Mouse (Mus musculus) adipocyte (in vitro differentiated cells): ENCODE data around the gene Trp53.
"Not testable (repeated sequence)": the region's sequence is repeated elsewhere in the genome, so short reads cannot be mapped to it uniquely, and the experiment has no call there.

Source experiments
- DNase-seq: peaks from one replicate; pipeline ENCODE4 v3.0.0-alpha.2; 2016; ENCODE audit warnings: low spot score

The Trp53 gene

GRCm38 (mm10) chr11:69594853-69595252 lies 14.7 kb downstream of the Trp53 start:
- DNase-seq: no peak

DNA sequence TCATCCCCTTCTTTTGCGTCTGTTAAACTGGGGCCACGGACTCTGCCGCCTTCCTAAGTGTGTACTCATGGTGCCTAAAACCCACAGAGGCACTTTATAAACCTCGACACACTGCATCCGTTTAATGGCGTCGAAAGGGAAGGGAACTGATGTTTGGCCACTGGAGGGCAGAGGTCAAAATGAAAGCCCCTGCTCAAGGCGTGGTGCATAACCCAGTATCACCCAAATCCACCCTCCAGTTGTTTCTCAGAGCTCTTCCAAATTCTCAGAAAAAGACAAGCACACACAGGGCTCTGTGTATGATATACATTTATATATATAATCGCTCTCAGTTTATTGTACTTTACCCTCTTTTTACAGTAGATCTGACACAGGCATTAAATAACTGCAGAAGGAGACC lies 19.3 kb downstream of the Trp53 start:
- DNase-seq: no peak

- DNase-seq: no peak
Measured at GRCm38 (mm10) chr11:69600098-69600497, 19.9 kb downstream of the Trp53 start.

GRCm38 (mm10) chr11:69601768-69602167 lies 21.6 kb downstream of the Trp53 start:
- DNase-seq: no peak

- no peak for DNase-seq
Measured at GRCm38 (mm10) chr11:69603516-69603915, 23.4 kb downstream of the Trp53 start.

- DNase-seq: no peak
Measured at GRCm38 (mm10) chr11:69604347-69604746, 24.2 kb downstream of the Trp53 start.

DNA sequence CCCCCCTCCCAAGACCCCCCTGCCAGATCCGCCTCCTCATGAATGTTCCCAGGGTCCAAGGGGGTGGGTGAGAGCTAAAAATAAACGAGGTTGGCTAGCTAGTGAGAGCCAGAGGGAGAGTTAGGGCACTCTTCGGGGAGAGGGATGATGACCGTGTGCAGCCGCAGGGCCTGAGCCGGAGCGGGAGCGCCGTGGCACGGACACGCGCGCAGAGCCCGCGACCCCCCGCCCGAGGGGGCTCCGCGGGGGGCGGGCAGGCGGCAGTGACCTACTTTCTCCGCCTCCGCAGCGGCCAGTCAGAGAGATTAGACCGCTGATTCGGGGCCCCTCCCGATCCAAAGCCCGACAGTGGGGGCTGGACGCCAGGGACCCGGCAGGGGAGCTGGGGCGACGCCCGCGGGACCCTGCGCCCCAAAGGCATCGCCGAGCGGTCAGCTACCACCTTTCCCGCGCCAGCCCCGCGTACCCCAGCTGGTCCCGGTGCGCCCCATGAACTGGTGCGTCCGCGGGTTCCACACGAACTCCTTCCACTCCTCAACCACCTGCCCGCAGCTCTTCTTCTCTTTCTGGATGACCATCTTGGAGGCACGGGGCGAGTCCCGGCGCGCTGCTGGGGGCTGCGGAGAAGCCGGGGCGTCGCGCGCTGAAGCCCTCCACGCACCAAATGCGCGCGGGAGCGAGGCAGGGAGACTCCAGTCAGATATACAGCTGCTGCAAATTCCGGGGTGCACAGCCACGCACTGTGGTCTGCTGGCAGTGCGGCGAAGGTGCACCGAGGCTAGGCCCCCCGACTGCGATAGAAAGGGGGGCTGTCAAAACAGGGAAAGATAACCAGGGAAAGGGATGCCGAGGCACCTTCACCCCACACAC lies 24.9 kb downstream of the Trp53 start:
- no peak for DNase-seq

GRCm38 (mm10) chr11:69605726-69606490 lies 25.7 kb downstream of the Trp53 start, which contains the start of gene Atp1b2:
Atp1b2 (minus strand) TSS chr11:69605942.
- DNase-seq: no peak

DNA sequence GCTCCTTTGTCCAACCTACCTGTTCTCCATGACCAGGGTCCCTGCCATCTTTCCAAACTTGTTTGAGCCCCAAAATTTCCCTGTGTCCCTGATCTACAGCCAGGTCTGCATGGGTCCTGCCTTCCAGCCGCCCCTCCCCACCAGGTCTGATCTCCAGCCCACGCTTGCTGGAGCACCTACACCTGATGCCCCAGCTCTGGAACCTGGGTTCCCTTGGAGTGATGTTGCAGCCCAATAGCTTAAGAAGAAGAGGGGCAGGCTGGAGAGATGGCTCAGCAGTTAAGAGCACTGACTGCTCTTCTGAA lies 26.3 kb downstream of the Trp53 start:
- DNase-seq: no peak

DNA sequence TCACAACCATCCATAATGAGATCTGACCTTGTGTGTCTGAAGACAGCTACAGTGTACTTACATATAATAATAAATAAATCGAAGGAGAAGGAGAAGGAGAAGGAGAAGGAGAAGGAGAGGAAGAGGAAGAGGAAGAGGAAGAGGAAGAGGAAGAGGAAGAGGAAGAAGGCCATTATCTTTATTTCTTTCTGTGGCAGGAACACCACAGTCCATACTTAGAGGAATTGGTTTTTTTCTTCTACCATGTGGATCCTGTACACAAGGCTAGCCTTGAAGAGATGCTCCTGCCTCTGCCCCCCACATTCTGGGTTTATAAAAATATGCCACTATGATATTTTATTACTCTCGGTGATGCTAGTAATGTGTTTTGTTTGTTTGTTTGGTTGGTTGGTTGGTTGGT lies 26.7 kb downstream of the Trp53 start:
- DNase-seq: no peak

DNA sequence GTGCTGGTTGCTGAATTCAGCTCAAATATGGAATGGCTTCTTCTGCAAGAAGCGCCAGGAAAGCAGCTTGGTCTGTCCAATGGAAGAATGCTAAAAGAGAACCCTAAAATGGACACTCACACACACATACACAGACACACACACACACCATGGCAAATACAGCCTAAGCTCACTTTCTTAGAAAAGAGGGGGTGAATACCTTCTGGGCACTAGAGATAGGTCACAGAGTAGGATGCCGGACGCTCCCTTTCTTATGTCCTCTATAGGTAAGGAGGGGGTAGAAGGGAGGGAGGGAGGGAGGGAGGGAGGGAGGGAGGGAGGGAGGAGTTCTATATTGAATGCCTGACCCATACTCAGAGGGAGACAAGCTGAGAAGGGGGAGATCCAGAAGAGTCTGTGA lies 28.4 kb downstream of the Trp53 start:
- DNase-seq: no peak

GRCm38 (mm10) chr11:69609416-69609815 lies 29.3 kb downstream of the Trp53 start:
- no peak for DNase-seq

- DNase-seq: no peak
Measured at GRCm38 (mm10) chr11:69610899-69611298, 30.7 kb downstream of the Trp53 start.

GRCm38 (mm10) chr11:69613553-69614256 lies 33.5 kb downstream of the Trp53 start:
- peak; percentile 91 for DNase-seq

DNA sequence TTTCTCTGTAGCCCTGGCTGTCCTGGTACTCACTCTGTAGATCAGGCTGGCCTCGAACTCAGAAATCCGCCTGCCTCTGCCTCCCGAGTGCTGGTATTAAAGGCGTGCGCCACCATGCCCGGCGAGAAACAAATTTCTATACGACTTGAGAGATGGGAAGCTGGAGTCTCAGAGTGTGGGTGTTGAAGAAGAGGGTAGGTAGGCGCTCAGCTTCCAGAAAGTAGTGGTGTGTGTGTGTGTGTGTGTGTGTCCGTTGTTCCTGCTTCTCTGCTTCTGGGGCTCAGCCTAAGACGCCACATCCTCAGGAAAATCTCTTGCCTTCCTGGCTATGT lies 34.1 kb downstream of the Trp53 start:
- not testable (repeated sequence) for DNase-seq

- DNase-seq: no peak
Measured at GRCm38 (mm10) chr11:69616781-69617180, 36.6 kb downstream of the Trp53 start.

DNA sequence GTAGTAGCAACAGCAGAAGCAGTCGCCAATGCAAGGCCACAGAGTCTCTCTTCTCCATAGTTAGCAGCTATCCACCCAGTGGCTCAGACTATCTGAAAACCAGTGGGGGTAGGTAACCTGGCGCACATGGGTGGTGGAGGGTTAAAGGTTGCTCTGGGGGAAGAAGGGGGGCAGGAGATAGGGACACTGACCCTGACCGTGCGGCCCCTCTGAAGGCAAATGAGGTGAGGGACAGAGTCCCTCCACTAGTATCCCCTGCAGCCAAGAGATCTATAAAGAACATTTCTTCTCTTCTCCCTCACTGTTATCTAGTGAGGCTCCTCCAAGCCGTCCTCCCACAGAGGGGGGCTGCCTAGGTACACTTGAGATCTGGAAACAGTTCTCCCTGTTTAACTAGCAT lies 37.6 kb downstream of the Trp53 start, which contains the start of gene Shbg:
TSS of gene Shbg (minus strand) at position 101 of the 400 bp plus-strand sequence.
- DNase-seq: no peak

GRCm38 (mm10) chr11:69620394-69621081 lies 40.4 kb downstream of the Trp53 start:
- no peak for DNase-seq

- peak; percentile 81 for DNase-seq
Measured at GRCm38 (mm10) chr11:69621571-69622268, 41.6 kb downstream of the Trp53 start, which contains the start of gene Sat2. Sat2 (plus strand) TSS chr11:69622024.

DNA sequence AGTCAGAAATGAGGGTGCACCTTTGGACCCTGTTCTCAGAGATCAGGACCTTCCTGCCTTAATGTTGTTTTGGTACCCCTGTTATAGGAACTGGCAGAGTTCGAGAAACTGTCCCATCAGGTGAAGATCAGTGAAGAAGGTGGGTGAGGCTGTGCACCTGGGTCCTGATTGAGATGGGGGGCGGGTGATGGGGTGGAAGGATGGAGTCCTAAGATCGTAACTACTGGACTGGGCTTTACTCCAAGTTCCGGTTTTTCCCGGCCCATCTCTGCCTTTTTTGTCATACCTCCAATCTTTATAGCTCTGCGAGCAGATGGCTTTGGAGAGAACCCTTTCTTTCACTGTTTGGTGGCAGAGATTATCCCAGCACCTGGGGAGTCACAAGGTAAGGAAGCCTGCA lies 42.2 kb downstream of the Trp53 start:
- no peak for DNase-seq

- DNase-seq: no peak
Measured at GRCm38 (mm10) chr11:69623006-69623405, 42.8 kb downstream of the Trp53 start.
